Mouse (Mus musculus) E14TG2a.4 (cell line): ENCODE results near the gene Pnrc2.

ENCODE experiments used
- CTCF ChIP-seq: conservative IDR thresholded peaks from 2 replicates; pipeline ENCODE4 v1.5.1; 2014; ENCODE audit warnings: low read length
- POU5F1 ChIP-seq: IDR thresholded peaks from 2 replicates; pipeline ENCODE4 v1.6.1; 2014; ENCODE audit warnings: low read length, borderline replicate concordance

GRCm38 (mm10) chr4:135821772-135822171 lies 51.9 kb downstream of the Pnrc2 start:
- TF ChIP-seq CTCF, result no peak
- TF ChIP-seq POU5F1, result no peak
